Mouse (Mus musculus) adrenal gland, adult 8-10 months (tissue): Measurements from ENCODE around the gene Smc6. TPM values are rescaled to one million over a fixed set of nuclear protein-coding genes. Genes with fewer than 3 reads are reported as not detected.

Experiments used
- DNase-seq: peaks from one replicate; pipeline ENCODE4 v3.0.0; 2022
- microRNA-seq, 2 experiments: library from miRNA; unstranded; fragments of <30 nt; microRNA quantifications; one replicate each; pipeline ENCODE4 v1.2.0; 2022
- total RNA-seq, 4 experiments: library from RNA; stranded (reverse); gene quantifications; 2 replicates each; pipeline ENCODE4 v1.2.4; 2022

The Smc6 gene
- total RNA-seq, 4 experiments from 2014 or later, result 27.0 to 41.0 (median 34.4) TPM

GRCm38 (mm10) chr12:11286382-11286781, 20.7 kb downstream of the Smc6 start:
- no peak for DNase-seq

- no peak for DNase-seq
These were observed 35.2 kb downstream of the Smc6 start for GRCm38 (mm10) chr12:11300858-11301257.

DNA sequence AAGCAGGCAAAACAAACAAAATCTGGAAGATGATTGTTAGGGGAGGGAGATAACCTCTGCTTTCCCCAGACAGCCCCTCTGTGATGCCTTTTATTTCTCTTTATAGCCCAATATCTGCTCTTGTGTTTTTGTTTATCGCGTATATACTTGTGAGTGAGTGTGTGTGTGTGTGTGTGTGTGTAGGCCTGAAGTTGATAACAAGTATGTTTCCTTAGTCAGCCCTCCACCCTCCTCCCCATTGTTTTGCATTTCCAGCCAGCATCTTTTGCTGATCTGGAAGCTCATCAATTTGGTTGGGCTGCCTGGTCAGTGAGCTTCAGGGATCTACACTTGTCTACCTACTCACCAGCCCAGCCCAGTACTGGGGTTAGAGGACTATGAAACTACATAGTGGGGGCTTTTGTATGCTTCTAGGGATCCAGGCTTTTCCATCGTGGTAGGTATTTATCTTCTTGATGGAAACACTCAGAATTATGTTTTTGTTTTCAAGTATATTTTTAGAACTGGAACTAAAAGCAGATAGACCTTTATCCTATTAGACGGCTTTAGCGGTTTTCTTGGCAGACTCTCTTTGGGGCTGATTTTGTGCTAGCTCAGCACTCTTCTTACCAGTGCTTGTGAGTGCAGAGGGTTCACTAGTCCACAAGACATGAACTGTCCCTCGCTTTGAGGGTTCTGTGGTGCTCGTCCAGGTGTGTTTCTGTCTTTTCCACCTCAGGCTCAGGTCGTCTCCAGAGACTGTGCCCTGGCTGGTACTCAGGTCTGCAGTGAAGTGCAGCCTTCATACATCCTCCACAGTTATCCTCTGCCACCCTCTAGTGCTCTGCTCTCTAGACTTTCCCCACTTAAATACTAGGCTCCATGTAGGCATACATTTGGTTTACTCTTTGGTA, 41.3 kb downstream of the Smc6 start:
- no peak for DNase-seq

- no peak for DNase-seq
These were observed 45.4 kb downstream of the Smc6 start for GRCm38 (mm10) chr12:11311106-11311505.

DNA sequence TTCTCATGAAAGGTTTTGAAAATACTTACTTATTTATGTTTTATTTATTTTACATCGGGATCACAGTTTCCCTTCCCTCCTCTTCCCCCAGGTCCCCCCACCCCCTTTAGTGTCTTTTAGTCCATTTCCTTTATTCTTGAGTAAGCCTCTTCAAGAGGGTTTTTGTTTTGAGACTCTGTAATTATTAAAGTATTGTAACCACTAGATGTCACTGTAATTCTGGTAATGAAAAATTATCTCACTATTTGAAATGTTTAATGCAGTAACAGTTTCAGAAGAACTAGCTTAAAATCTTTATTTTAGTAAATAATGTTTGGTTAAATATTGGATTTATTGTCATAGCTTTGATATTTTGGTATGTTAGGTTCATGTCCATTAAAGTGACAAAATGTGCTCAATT, 48.2 kb downstream of the Smc6 start:
- no peak for DNase-seq

DNA sequence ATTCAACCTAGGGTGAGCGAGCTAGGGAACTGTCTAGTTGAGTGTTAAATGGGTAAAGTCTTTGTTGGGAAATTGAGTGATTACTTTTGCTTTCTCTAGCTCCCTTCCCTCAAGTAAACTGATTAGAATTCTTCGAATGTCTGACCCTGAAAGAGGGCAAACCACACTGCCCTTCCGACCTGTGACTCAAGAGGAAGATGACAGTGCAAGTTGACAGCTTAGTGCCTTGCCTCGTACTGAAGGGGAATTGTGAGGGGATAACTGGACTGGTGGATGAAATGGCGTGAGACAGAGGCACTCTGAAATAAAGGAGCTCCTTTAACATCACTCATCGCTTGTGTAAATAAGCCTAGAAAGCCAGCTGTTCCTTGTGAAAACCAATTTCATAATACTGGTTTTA, 52.0 kb downstream of the Smc6 start:
- DNase-seq, result peak; percentile 25

GRCm38 (mm10) chr12:11324480-11324879, 58.8 kb downstream of the Smc6 start:
- DNase-seq, result no peak

DNA sequence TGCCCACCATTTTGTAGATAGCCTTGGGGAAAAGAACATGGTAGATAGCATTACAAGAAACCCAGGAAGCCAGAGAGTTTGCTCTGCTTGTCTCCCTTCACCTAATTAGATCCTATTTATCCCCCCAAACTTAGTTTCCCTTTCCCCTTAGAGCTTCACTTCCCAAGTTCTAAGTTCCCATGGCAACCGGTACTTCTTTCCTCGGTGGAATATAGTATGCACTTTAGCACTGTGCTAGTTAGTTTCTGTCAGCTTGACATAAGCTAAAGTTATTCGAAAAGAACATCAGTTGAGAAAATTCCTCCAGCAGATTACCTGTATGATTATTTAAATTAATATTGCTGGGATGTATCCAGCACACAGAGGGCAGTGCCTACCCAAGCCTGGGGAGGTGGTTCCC, 60.8 kb downstream of the Smc6 start:
- DNase-seq, result no peak

GRCm38 (mm10) chr12:11336845-11337244, 71.2 kb downstream of the Smc6 start:
- peak; percentile 31 for DNase-seq

- DNase-seq, result no peak
These were observed 72.6 kb downstream of the Smc6 start for GRCm38 (mm10) chr12:11338251-11338650.

GRCm38 (mm10) chr12:11342020-11342600, 76.4 kb downstream of the Smc6 start:
- no peak for DNase-seq

- DNase-seq, result no peak
These were observed 80.3 kb downstream of the Smc6 start for GRCm38 (mm10) chr12:11345963-11346362.

DNA sequence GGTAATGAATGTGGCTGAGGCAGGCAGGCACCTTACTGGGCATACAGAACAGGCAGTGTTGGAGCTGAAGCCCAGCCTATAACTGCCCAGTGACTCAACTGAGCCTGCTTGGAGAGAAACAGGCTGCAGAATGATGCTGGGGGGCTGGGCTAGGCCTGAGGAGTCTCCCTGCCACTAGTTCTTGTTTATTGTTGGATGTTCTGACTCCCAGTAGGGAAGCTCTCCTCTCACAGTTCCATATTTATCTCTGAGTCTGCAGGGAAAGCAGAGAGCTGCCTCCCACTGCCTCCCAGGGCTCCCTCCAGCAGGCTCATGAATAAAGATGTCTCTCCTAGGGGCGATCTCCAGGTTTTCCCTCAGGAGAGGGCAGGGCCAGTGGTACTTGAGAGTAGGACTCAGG, 82.7 kb downstream of the Smc6 start:
- DNase-seq, result no peak

DNA sequence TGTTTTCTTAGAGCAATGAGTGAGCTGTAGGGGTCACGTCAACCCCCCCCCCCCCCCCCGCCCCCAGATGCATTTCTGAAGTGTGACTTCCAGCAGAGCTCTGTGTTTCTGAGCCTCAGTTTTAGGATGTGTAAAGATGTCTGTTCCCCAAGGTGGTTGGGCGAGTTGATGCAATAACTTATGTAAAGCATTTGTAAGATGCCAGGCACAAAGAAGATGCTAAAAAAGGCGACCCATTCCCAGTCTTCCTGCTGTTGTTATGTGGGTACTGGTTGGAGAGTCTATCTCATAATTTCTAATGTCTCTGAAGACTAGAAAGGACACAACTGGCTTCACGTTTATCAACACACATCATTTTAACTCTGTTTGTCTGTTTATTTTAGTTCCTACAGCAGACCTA, 84.2 kb downstream of the Smc6 start:
- DNase-seq, result no peak

GRCm38 (mm10) chr12:11350895-11351294, 85.2 kb downstream of the Smc6 start:
- peak; percentile 61 for DNase-seq

DNA sequence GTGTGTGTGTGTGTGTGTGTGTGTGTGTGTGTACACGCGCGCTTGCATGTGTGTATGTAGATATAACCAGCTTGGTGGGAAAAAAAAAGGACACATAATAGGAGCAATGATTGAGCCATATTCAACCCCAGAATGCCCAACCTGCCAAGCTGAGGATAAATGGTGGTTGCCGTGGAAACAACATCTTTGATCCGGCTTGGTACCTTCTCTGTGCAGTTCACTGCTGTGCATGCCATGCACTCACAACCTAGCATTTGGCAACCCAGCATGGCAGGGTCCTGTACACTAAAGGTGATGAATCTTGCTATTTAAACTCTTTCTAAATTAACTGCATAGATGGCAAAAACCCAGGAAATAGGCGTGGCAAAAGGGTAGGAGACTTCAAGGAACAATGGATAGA, 96.7 kb downstream of the Smc6 start:
- DNase-seq, result no peak

- no peak for DNase-seq
These were observed 99.2 kb downstream of the Smc6 start for GRCm38 (mm10) chr12:11364870-11365269.

DNA sequence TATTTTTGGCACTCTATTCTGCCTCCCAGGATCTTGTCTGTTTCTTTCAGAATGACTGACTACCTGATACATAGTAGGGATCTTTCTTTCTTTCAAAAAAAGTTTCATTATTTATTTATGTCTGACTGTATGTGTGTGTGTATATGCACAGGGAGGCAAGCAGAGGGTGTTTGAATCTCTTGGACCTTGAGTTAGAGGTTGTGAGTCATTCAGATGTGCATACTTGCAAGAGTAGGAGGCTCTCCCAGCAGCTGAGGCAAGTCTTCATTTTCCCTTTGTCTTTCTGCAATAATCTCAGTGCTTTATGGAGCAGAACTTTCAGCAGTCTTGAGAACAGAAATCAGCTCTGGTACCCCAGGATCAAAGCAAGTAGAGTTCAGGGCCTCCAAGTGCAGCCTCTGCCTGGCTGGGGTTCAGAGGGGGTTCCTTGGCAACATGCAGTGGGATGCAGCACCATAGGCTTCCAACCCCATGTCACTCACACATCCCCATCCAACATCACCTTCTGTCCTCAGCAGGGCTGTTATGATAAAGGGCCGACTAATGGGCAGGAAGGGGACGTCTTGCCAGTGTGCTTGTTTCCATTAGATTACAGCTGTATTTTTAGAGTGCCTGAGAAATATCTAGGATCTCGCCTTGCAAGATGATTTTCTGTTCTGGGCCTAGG, 101.5 kb downstream of the Smc6 start:
- DNase-seq, result no peak

Small RNA genes within 50 kb of the gene (microRNA-seq; reads per million reads assigned to microRNA genes)
- gene Mir7675, result 0 reads per million in 2 experiments

Other genes starting within 250 kb of the Smc6 start
- 1 to 10 TPM; 2.6 to 7.6 (median 3.8) TPM for gene Kcns3, start 114.8 kb upstream of the Smc6 start, total RNA-seq
- gene Msgn1, start 56.9 kb upstream of the Smc6 start, total RNA-seq, result not detected
- 1 to 10 TPM; 1.8 to 2.3 (median 2.0) TPM for gene Gen1, start 85 bp upstream of the Smc6 start, total RNA-seq
- 10 to 100 TPM; 52.9 to 74.7 (median 58.7) TPM for gene Vsnl1, start 170.7 kb downstream of the Smc6 start, total RNA-seq
- gene Rad51ap2, start 190.2 kb downstream of the Smc6 start, total RNA-seq, result under 1 TPM in 2 of 4 experiments, not detected in 2; 0.17 to 0.34 TPM